Mouse (Mus musculus) liver, embryonic 14.5 days (tissue): Measurements from ENCODE around the gene Zc3h4. TPM values are rescaled to one million over a fixed set of nuclear protein-coding genes. Genes with fewer than 3 reads are reported as not detected.

Experiments
- ATAC-seq: fragments of 200-750 bp; cut with Nextera tagmentation; 2 replicates; pipeline ENCODE4 v1.8.0; 2017; ENCODE audit warnings: moderate number of reproducible peaks, mild to moderate bottlenecking, moderate library complexity; ENCODE audit not compliant: insufficient read depth
- DNase-seq, 3 experiments: peaks; one replicate each; pipeline ENCODE4 v3.0.0-alpha.2; 2012 to 2013; ENCODE audit warnings: low read depth in 3 of 3, low spot score in 3 of 3
- H3K27ac ChIP-seq: fragments of 300-500 bp; sonication (generic); 2 replicates; pipeline ENCODE4 v1.5.1; 2014; ENCODE audit warnings: moderate library complexity, mild to moderate bottlenecking, control low read depth, inconsistent platforms
- H3K27me3 ChIP-seq: fragments of 300-500 bp; sonication (generic); 2 replicates; pipeline ENCODE4 v1.6.1; 2014; ENCODE audit warnings: mild to moderate bottlenecking, low read length, moderate library complexity; ENCODE audit not compliant: control insufficient read depth, insufficient read depth
- H3K36me3 ChIP-seq: fragments of 300-500 bp; sonication (generic); replicated peaks from 2 replicates; pipeline ENCODE4 v1.6.1; 2014; ENCODE audit warnings: low read depth; ENCODE audit not compliant: control insufficient read depth, insufficient read depth
- H3K4me1 ChIP-seq, 2 experiments: fragments of 200-500 bp in 1 of 2; fragments of 300-500 bp in 1 of 2; sonication (generic) in 1 of 2; replicated peaks; 2 replicates each; pipeline ENCODE4 v1.6.1; 2012 to 2014; ENCODE audit warnings: antibody characterized with exemption in 1 of 2, inconsistent platforms in 1 of 2, low read length in 1 of 2; ENCODE audit not compliant: control insufficient read depth in 2 of 2, insufficient read depth in 2 of 2
- H3K4me2 ChIP-seq: fragments of 300-500 bp; sonication (generic); 2 replicates; pipeline ENCODE4 v1.6.1; 2014; ENCODE audit warnings: low read depth, mild to moderate bottlenecking, control low read depth, moderate library complexity
- H3K4me3 ChIP-seq, 2 experiments: fragments of 200-500 bp in 1 of 2; fragments of 300-500 bp in 1 of 2; sonication (generic) in 1 of 2; 2 replicates each; pipeline ENCODE4 v1.5.1; 2012 to 2014; ENCODE audit warnings: low read depth in 2 of 2, low read length in 2 of 2, mild to moderate bottlenecking in 2 of 2, control low read depth in 1 of 2, inconsistent platforms in 1 of 2, moderate library complexity in 1 of 2; ENCODE audit not compliant: insufficient read depth in 1 of 2
- H3K9ac ChIP-seq: fragments of 300-500 bp; sonication (generic); replicated peaks from 2 replicates; pipeline ENCODE4 v1.6.1; 2014; ENCODE audit warnings: mild to moderate bottlenecking, control low read depth, moderate library complexity
- H3K9me3 ChIP-seq: fragments of 300-500 bp; sonication (generic); 2 replicates; pipeline ENCODE4 v1.6.1; 2016; ENCODE audit warnings: low read length, mixed read lengths; ENCODE audit not compliant: control insufficient read depth
- CTCF ChIP-seq: IDR thresholded peaks from 2 replicates; pipeline ENCODE4 v1.5.1; 2016; ENCODE audit warnings: antibody characterized with exemption, low read depth, control low read depth
- EP300 ChIP-seq: IDR thresholded peaks from 2 replicates; pipeline ENCODE4 v1.6.1; 2016; ENCODE audit warnings: antibody characterized with exemption, low read depth
- WGBS: fragments of 180-500 bp; shearing (Covaris S2); extraction: QIAGEN DNeasy Blood & Tissue Kit; methylation state at CpG from one replicate; pipeline ENCODE4 v1.1.7; 2014; ENCODE audit not compliant: insufficient replicate concordance; 5-methylcytosine and 5-hydroxymethylcytosine counted together
- polyA plus RNA-seq, 2 experiments: library from polyadenylated mRNA; depleted of rRNA in 1 of 2; stranded (reverse) in 1 of 2; unstranded in 1 of 2; fragments of >200 nt; fragmentation: Nextera tagmentation in 1 of 2; extraction: Ambion mirVana in 1 of 2; gene quantifications; 2 replicates each; pipeline versions ENCODE4 v1.2.1 to v1.2.3; 2012 to 2014

Gene Zc3h4
- polyA plus RNA-seq, 2 experiments = 6.0 to 15.2 TPM

GRCm38 (mm10) chr7:16364901-16365500 lies 35.7 kb upstream of the Zc3h4 start:
- H3K9ac ChIP-seq = no peak overlapping the region
- ATAC-seq (no peak), DNase-seq (no peak)
- H3K27ac ChIP-seq = no peak overlapping the region
- H3K27me3 ChIP-seq = no peaks in the 10 kb centered on the region
- H3K4me3 ChIP-seq = no peak overlapping the region
- H3K4me1 ChIP-seq = peaks cover 0 to 5% of the 10 kb centered on the region in 2 experiments; a peak in 2 of 4 replicates
- TF ChIP-seq CTCF (no peak), EP300 (no peak)
- H3K36me3 ChIP-seq = peaks cover 64% of the 10 kb centered on the region
- 83% methylated on average over 4 of the region's 4 CpGs for WGBS
- no peak overlapping the region for H3K4me2 ChIP-seq
- no peaks in the 10 kb centered on the region for H3K9me3 ChIP-seq

GRCm38 (mm10) chr7:16366133-16366646 lies 34.5 kb upstream of the Zc3h4 start:
- Histone ChIP-seq H3K9me3 (no peaks in the 10 kb centered on the region), H3K4me2 (no peak overlapping the region), H3K27me3 (no peaks in the 10 kb centered on the region), H3K4me3 (no peak overlapping the region), H3K36me3 (peaks cover 72% of the 10 kb centered on the region), H3K4me1 (peaks cover 0 to 5% of the 10 kb centered on the region in 2 experiments; a peak in 2 of 4 replicates), H3K9ac (no peak overlapping the region), H3K27ac (no peak overlapping the region)
- no peak for DNase-seq
- no peak for ATAC-seq
- WGBS = 80% methylated on average over 10 of the region's 10 CpGs
- no peak for TF ChIP-seq EP300
- no peak for TF ChIP-seq CTCF

GRCm38 (mm10) chr7:16366669-16367068 lies 34.0 kb upstream of the Zc3h4 start:
- Histone ChIP-seq H3K9me3 (no peaks in the 10 kb centered on the region), H3K4me1 (peaks cover 0 to 5% of the 10 kb centered on the region in 2 experiments; a peak in 2 of 4 replicates), H3K4me3 (no peak overlapping the region), H3K9ac (no peak overlapping the region), H3K36me3 (peaks cover 72% of the 10 kb centered on the region), H3K27ac (no peak overlapping the region), H3K27me3 (no peaks in the 10 kb centered on the region), H3K4me2 (no peak overlapping the region)
- TF ChIP-seq CTCF (no peak), EP300 (no peak)
- DNase-seq (no peak), ATAC-seq (no peak)
- 75% methylated on average over 4 of the region's 4 CpGs for WGBS

- Histone ChIP-seq H3K36me3 (peaks cover 80% of the 10 kb centered on the region), H3K4me1 (peaks cover 0 to 5% of the 10 kb centered on the region in 2 experiments; a peak in 2 of 4 replicates), H3K9me3 (no peaks in the 10 kb centered on the region), H3K4me3 (no peak overlapping the region), H3K4me2 (no peak overlapping the region), H3K9ac (no peak overlapping the region), H3K27me3 (no peaks in the 10 kb centered on the region), H3K27ac (no peak overlapping the region)
- 86% methylated on average over 2 of the region's 2 CpGs for WGBS
- ATAC-seq (no peak), DNase-seq (no peak)
- TF ChIP-seq CTCF (no peak), EP300 (no peak)
Measured at GRCm38 (mm10) chr7:16368835-16369234, 31.9 kb upstream of the Zc3h4 start.

- Histone ChIP-seq H3K27ac (no peak overlapping the region), H3K4me3 (no peak overlapping the region), H3K9ac (no peak overlapping the region), H3K36me3 (peaks cover 82% of the 10 kb centered on the region), H3K4me1 (no peaks in the 10 kb centered on the region; a peak in 1 of 4 replicates), H3K27me3 (no peaks in the 10 kb centered on the region), H3K4me2 (no peak overlapping the region), H3K9me3 (no peaks in the 10 kb centered on the region)
- 51% methylated on average over 2 of the region's 2 CpGs for WGBS
- DNase-seq (no peak), ATAC-seq (no peak)
- TF ChIP-seq EP300 (no peak), CTCF (no peak)
Measured at GRCm38 (mm10) chr7:16370596-16370995, 30.1 kb upstream of the Zc3h4 start.
